Mouse (Mus musculus): ENCODE results near the gene Epha2.

GRCm38 (mm10) chr4:141311078-141311477, 10.0 kb downstream of the Epha2 start:
- TF ChIP-seq CTCF (IDR thresholded peaks at IDR 0.05; ENCODE audit: low read depth), result no peak
- TF ChIP-seq EP300 (IDR thresholded peaks at IDR 0.05; ENCODE audit: low read depth), result no peak

All from liver, embryonic 14.5 days (tissue).